In the genomic region with DNA sequence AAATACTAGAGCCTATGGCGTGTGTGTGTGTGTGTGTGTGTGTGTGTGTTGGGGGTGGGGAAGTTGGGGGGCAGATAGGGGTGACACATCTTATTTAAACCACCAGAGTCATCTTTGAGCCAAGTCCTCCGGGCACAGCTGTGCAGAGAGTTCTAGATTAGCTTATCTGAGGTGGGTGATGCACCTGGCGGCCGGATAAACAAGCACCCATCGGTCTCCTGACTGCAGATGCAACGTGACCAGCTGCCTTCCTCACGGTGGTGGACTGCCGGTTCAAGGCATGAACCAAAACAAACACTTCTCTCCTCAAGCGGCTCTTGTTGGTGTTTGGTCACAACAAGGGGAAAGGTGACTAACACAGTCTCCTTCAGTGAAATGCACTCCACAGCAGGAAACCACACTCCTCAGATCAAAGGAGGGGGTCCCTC, we compare ENCODE assay signal across 1 mouse cellular context.
TF ChIP-seq lines count a peak whose summit lies in the region.

No protein-coding gene starts in this region.

TF ChIP-seq in MEL, 35 proteins besides CTCF, POLR2A, EP300 and RAD21 (continued from another document):
- TF ChIP-seq MAX (IDR thresholded peaks at IDR 0.05; ENCODE audit: low read length): peak; percentile 64; the same call in 1 of the 2 replicates
- TF ChIP-seq RCOR1 (IDR thresholded peaks at IDR 0.05; ENCODE audit: low read depth, low read length): peak; percentile 89
- peak; percentile 99 for TF ChIP-seq TCF12 (IDR thresholded peaks at IDR 0.05; ENCODE audit: low read depth, low read length)
- peak; percentile 95 for TF ChIP-seq BHLHE40 (IDR thresholded peaks at IDR 0.05; ENCODE audit: borderline replicate concordance, low read depth, low read length)
- TF ChIP-seq ZNF384 (IDR thresholded peaks at IDR 0.05; ENCODE audit: low read depth, low read length): no peak
- peak; percentile 26 for TF ChIP-seq SMC3 (IDR thresholded peaks at IDR 0.05; ENCODE audit: low read depth, low read length)
- peak; percentile 52; the same call in 1 of the 2 replicates for TF ChIP-seq CHD2 (IDR thresholded peaks at IDR 0.05; ENCODE audit: low read length)
- 0 out of 2 replicates have a peak, but pooled peaks have one; percentile 54 for TF ChIP-seq MEF2A (IDR thresholded peaks at IDR 0.05; ENCODE audit: extremely low read depth, insufficient replicate concordance, low read depth, low read length, poor library complexity, severe bottlenecking)
- peak; percentile 75 for TF ChIP-seq TAL1 (IDR thresholded peaks at IDR 0.05; ENCODE audit: low read length)
- peak; percentile 94 for TF ChIP-seq GATA1 (IDR thresholded peaks at IDR 0.05; ENCODE audit: low read depth, low read length)
- peak; percentile 82 for TF ChIP-seq SIN3A (IDR thresholded peaks at IDR 0.05; ENCODE audit: low read length)
- no peak for TF ChIP-seq ZKSCAN1 (IDR thresholded peaks at IDR 0.05; ENCODE audit: low read depth, low read length)
- no peak for TF ChIP-seq POLR2AphosphoS5 (IDR thresholded peaks at IDR 0.05; ENCODE audit: borderline replicate concordance, low read depth, low read length)
- no peak for TF ChIP-seq ELF1 (IDR thresholded peaks at IDR 0.05; ENCODE audit: low read depth, low read length)
